Mouse (Mus musculus): ENCODE measurements around the gene Nol9. TPM values are rescaled to one million over a fixed set of nuclear protein-coding genes. Genes with fewer than 3 reads are reported as not detected.

Gene Nol9
- polyA plus RNA-seq, 1 experiment from 2014 or later, result 10.0 TPM

- Histone ChIP-seq H3K9ac (replicated peaks; ENCODE audit: low read depth) (no peak overlapping the region), H3K9me3 (ENCODE audit: low read length) (no peaks in the 10 kb centered on the region), H3K4me3 (ENCODE audit: low read depth, low read length) (peak overlapping the region; percentile 31), H3K4me1 (ENCODE audit: insufficient read depth, low read depth, low read length) (peaks cover 9% of the 10 kb centered on the region), H3K4me2 (replicated peaks; ENCODE audit: low read depth, low read length) (peak overlapping the region; percentile 52), H3K27ac (ENCODE audit: low read length) (peak overlapping the region; percentile 78), H3K27me3 (replicated peaks; ENCODE audit: insufficient read depth, low read length) (no peaks in the 10 kb centered on the region), H3K36me3 (ENCODE audit: insufficient read depth, low read length) (0 out of 2 replicates have a peak, but pooled peaks cover under 1% of the 10 kb centered on the region)
- DNase-seq (ENCODE audit: low spot score) (peak; percentile 67), ATAC-seq (peak; percentile 47)
- TF ChIP-seq CTCF (IDR thresholded peaks at IDR 0.05) (0 out of 2 replicates have a peak, but pooled peaks have one; percentile 14), EP300 (IDR thresholded peaks at IDR 0.05) (no peak)
- WGBS, result 27% methylated on average over 11 of the region's 11 CpGs
Observed at GRCm38 (mm10) chr4:152097911-152098799, 59.0 kb downstream of the Nol9 start.

GRCm38 (mm10) chr4:152100541-152100940, 61.4 kb downstream of the Nol9 start:
- H3K27ac ChIP-seq (ENCODE audit: low read length), result peak overlapping the region; percentile 32; the same call in 1 of the 2 replicates
- H3K9me3 ChIP-seq (ENCODE audit: low read length), result no peaks in the 10 kb centered on the region
- peaks cover 11% of the 10 kb centered on the region for H3K36me3 ChIP-seq (ENCODE audit: insufficient read depth, low read length)
- WGBS, result 68% methylated on average over 11 of the region's 11 CpGs
- H3K4me1 ChIP-seq (ENCODE audit: insufficient read depth, low read depth, low read length), result peaks cover 9% of the 10 kb centered on the region
- H3K4me3 ChIP-seq (ENCODE audit: low read depth, low read length), result no peak overlapping the region
- H3K27me3 ChIP-seq (replicated peaks; ENCODE audit: insufficient read depth, low read length), result no peaks in the 10 kb centered on the region
- TF ChIP-seq CTCF (IDR thresholded peaks at IDR 0.05), result no peak
- no peak for ATAC-seq
- H3K9ac ChIP-seq (replicated peaks; ENCODE audit: low read depth), result no peak overlapping the region
- H3K4me2 ChIP-seq (replicated peaks; ENCODE audit: low read depth, low read length), result no peak overlapping the region
- no peak for DNase-seq (ENCODE audit: low spot score)

- no peaks in the 10 kb centered on the region for H3K27me3 ChIP-seq (replicated peaks; ENCODE audit: insufficient read depth, low read length)
- no peak for TF ChIP-seq CTCF (IDR thresholded peaks at IDR 0.05)
- no peak for TF ChIP-seq EP300 (IDR thresholded peaks at IDR 0.05)
- peaks cover 11% of the 10 kb centered on the region for H3K36me3 ChIP-seq (ENCODE audit: insufficient read depth, low read length)
- H3K4me2 ChIP-seq (replicated peaks; ENCODE audit: low read depth, low read length), result no peak overlapping the region
- DNase-seq (ENCODE audit: low spot score) (peak; percentile 74), ATAC-seq (peak; percentile 2; the same call in 1 of the 2 replicates)
- no peak overlapping the region for H3K4me3 ChIP-seq (ENCODE audit: low read depth, low read length)
- WGBS, result 33% methylated on average over 7 of the region's 7 CpGs
- H3K27ac ChIP-seq (ENCODE audit: low read length), result peak overlapping the region; percentile 32; the same call in 1 of the 2 replicates
- peaks cover 9% of the 10 kb centered on the region for H3K4me1 ChIP-seq (ENCODE audit: insufficient read depth, low read depth, low read length)
- H3K9ac ChIP-seq (replicated peaks; ENCODE audit: low read depth), result no peak overlapping the region
- H3K9me3 ChIP-seq (ENCODE audit: low read length), result no peaks in the 10 kb centered on the region
Observed at GRCm38 (mm10) chr4:152101081-152101653, 62.0 kb downstream of the Nol9 start.

- no peak overlapping the region for H3K4me3 ChIP-seq (ENCODE audit: low read depth, low read length)
Observed at GRCm38 (mm10) chr4:152101921-152102320, 62.8 kb downstream of the Nol9 start.

GRCm38 (mm10) chr4:152103025-152103424, 63.9 kb downstream of the Nol9 start:
- no peaks in the 10 kb centered on the region for H3K9me3 ChIP-seq (ENCODE audit: low read length)
- H3K4me3 ChIP-seq (ENCODE audit: low read depth, low read length), result no peak overlapping the region
- H3K36me3 ChIP-seq (ENCODE audit: insufficient read depth, low read length), result peaks cover 11% of the 10 kb centered on the region
- peak; percentile 91 for TF ChIP-seq CTCF (IDR thresholded peaks at IDR 0.05)
- TF ChIP-seq EP300 (IDR thresholded peaks at IDR 0.05), result no peak
- 43% methylated on average over 7 of the region's 7 CpGs for WGBS
- H3K4me2 ChIP-seq (replicated peaks; ENCODE audit: low read depth, low read length), result no peak overlapping the region
- ATAC-seq (no peak), DNase-seq (ENCODE audit: low spot score) (peak; percentile 57)
- H3K4me1 ChIP-seq (ENCODE audit: insufficient read depth, low read depth, low read length), result peaks cover 9% of the 10 kb centered on the region
- H3K27me3 ChIP-seq (replicated peaks; ENCODE audit: insufficient read depth, low read length), result no peaks in the 10 kb centered on the region
- H3K9ac ChIP-seq (replicated peaks; ENCODE audit: low read depth), result no peak overlapping the region
- no peak overlapping the region for H3K27ac ChIP-seq (ENCODE audit: low read length)

More at GRCm38 (mm10) chr4:152101921-152102320, 62.8 kb downstream of the Nol9 start:
- ATAC-seq (no peak), DNase-seq (ENCODE audit: low spot score) (no peak)
- Histone ChIP-seq H3K36me3 (ENCODE audit: insufficient read depth, low read length) (peaks cover 11% of the 10 kb centered on the region), H3K4me2 (replicated peaks; ENCODE audit: low read depth, low read length) (no peak overlapping the region), H3K9me3 (ENCODE audit: low read length) (no peaks in the 10 kb centered on the region), H3K4me1 (ENCODE audit: insufficient read depth, low read depth, low read length) (peaks cover 9% of the 10 kb centered on the region), H3K27me3 (replicated peaks; ENCODE audit: insufficient read depth, low read length) (no peaks in the 10 kb centered on the region), H3K27ac (ENCODE audit: low read length) (no peak overlapping the region), H3K9ac (replicated peaks; ENCODE audit: low read depth) (no peak overlapping the region)
- 97% methylated on average over 16 of the region's 16 CpGs for WGBS
- TF ChIP-seq CTCF (IDR thresholded peaks at IDR 0.05) (no peak), EP300 (IDR thresholded peaks at IDR 0.05) (no peak)

- H3K4me1 ChIP-seq (ENCODE audit: insufficient read depth, low read depth, low read length), result peaks cover 5% of the 10 kb centered on the region; the same call in 1 of the 2 replicates
- no peak overlapping the region for H3K4me3 ChIP-seq (ENCODE audit: low read depth, low read length)
- no peak overlapping the region for H3K4me2 ChIP-seq (replicated peaks; ENCODE audit: low read depth, low read length)
- peak; percentile 59 for TF ChIP-seq CTCF (IDR thresholded peaks at IDR 0.05)
- no peak for TF ChIP-seq EP300 (IDR thresholded peaks at IDR 0.05)
- H3K27me3 ChIP-seq (replicated peaks; ENCODE audit: insufficient read depth, low read length), result no peaks in the 10 kb centered on the region
- H3K9me3 ChIP-seq (ENCODE audit: low read length), result no peaks in the 10 kb centered on the region
- WGBS, result 62% methylated on average over 9 of the region's 9 CpGs
- H3K27ac ChIP-seq (ENCODE audit: low read length), result peak overlapping the region; percentile 93
- DNase-seq (ENCODE audit: low spot score) (peak; percentile 46), ATAC-seq (0 out of 2 replicates have a peak, but pooled peaks have one; percentile 10)
- H3K36me3 ChIP-seq (ENCODE audit: insufficient read depth, low read length), result peaks cover 27% of the 10 kb centered on the region
- H3K9ac ChIP-seq (replicated peaks; ENCODE audit: low read depth), result no peak overlapping the region
Observed at GRCm38 (mm10) chr4:152106746-152107145, 67.6 kb downstream of the Nol9 start.
